Comparison of ENCODE assay signal across 8 mouse cellular contexts in the genomic region with DNA sequence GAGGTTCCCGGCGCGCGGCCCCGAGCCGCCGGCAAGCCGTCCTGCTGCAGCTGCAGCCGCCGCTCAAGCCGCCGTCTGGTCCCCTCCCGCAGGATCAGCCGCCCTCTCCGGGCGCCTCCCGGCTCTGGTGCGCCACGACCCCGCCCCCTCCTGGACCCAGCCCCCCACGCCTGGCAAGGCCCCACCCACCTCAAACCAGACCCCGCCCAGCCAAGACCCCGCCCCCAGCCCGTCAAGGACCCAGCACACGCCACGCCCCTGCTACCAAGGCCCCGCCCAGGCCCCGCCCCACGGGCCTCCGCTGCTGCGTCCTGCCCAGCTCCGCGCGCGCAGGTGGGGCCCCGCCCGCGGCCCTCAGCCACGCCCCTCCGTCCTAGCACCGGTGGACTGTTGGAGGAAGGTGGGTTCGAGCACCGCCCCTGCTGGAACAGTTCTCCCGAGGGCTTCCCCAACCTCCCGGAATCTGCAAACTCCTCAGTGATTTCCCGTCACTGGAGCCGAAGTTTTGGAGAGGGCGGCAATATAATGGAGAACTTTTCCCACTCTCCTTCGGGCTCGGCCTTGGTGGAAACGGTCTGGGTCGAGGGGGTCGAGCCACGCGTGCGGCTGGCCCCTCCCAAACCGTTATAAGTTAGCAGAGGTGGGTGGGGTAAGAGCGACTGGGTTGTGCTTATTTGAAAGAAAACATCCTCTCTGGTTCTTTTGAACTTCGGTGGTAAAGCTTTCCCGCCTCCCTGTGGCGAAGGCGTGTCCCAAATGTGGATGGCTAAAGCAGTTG. TPM values are rescaled to one million over a fixed set of nuclear protein-coding genes. Genes with fewer than 3 reads are reported as not detected.
DNase-seq lines count a peak whose midpoint lies in the region; ATAC-seq lines count a peak whose summit lies in the region.

A gene (minus strand): TSS at position 158 of the 778 bp plus-strand sequence.

- H3K36me3 ChIP-seq in hindbrain, embryonic 13.5 days, result no peaks in the 10 kb centered on the region

- peak within 1 kb of the TSS; percentile 42 for H3K27ac ChIP-seq in hindbrain, embryonic 13.5 days

- 1% methylated on average over 33 of the region's 62 CpGs for WGBS in hindbrain, embryonic 13.5 days

- H3K27me3 ChIP-seq in hindbrain, embryonic 13.5 days, result peaks cover 27% of the 10 kb centered on the region

- H3K9me3 ChIP-seq in hindbrain, embryonic 13.5 days, result no peaks in the 10 kb centered on the region

- peak within 1 kb of the TSS; percentile 77 for H3K9ac ChIP-seq in hindbrain, embryonic 13.5 days

- H3K4me1 ChIP-seq in hindbrain, embryonic 13.5 days (replicated peaks), result peaks cover 38% of the 10 kb centered on the region

- DNase-seq in WW6 (ENCODE audit: low read depth, low spot score), result peak; percentile 86
- peak; percentile 76 to 91 for DNase-seq in cerebellum, postnatal 25 days
- DNase-seq in frontal cortex, postnatal 25 days (ENCODE audit: low spot score in 2 of 2), result peak; percentile 55 to 69
- peak; percentile 74 for DNase-seq in left cerebral cortex, adult 11 months (ENCODE audit: low spot score)
- peak; percentile 96 for DNase-seq in lung, postnatal 36 days
- peak; percentile 97 for DNase-seq in retina, embryonic 14.5 days (ENCODE audit: low spot score)
- DNase-seq in thymus, postnatal 4 days, result peak; percentile 99

- peak within 1 kb of the TSS; percentile 59 for H3K4me3 ChIP-seq in hindbrain, embryonic 13.5 days

- peak within 1 kb of the TSS; percentile 96 for H3K4me2 ChIP-seq in hindbrain, embryonic 13.5 days

- peak; percentile 90 for ATAC-seq in hindbrain, embryonic 13.5 days (ENCODE audit: low FRiP score)

RNA-seq across cellular contexts. Expression of the gene that starts here (rescaled TPM):
- polyA plus RNA-seq in hindbrain, embryonic 13.5 days (2015; fragmentation: Nextera tagmentation; extraction: Ambion mirVana), result 5.2 and 5.3 TPM in 2 replicates

Comparison
In these comparisons a context has a peak if more than half of its experiments do, and no peak if none do; other contexts are left out.
1. Peak in every context shown above with its lines: DNase-seq, ATAC-seq, H3K4me3 ChIP-seq and H3K27ac ChIP-seq.